Mouse (Mus musculus): ENCODE measurements around the gene Slc7a4. TPM values are rescaled to one million over a fixed set of nuclear protein-coding genes. Genes with fewer than 3 reads are reported as not detected.

The Slc7a4 gene
- total RNA-seq, 2 experiments from 2014 or later = 0.39 TPM; not detected in 1

GRCm38 (mm10) chr16:17524156-17524555, 58.9 kb downstream of the Slc7a4 start:
- no peak for DNase-seq (ENCODE audit: low spot score)

Other genes starting within 250 kb of the Slc7a4 start
- 10 to 100 TPM; 17.7 to 19.1 TPM for gene Snap29, start 177.2 kb downstream of the Slc7a4 start, total RNA-seq (2021)
- gene Pi4ka, start 176.9 kb downstream of the Slc7a4 start, total RNA-seq (2021) = 10 to 100 TPM; 21.3 to 27.7 TPM
- 10 to 100 TPM; 23.4 to 30.2 TPM for gene Crkl, start 131.2 kb downstream of the Slc7a4 start, total RNA-seq (2021)
- under 1 TPM in 1 of 2 experiments, not detected in 1; 0.43 TPM for gene Aifm3, start 93.6 kb downstream of the Slc7a4 start, total RNA-seq (2021)
- gene Lztr1, start 74.5 kb downstream of the Slc7a4 start, total RNA-seq (2021) = 10 to 100 TPM; 17.1 to 18.9 TPM
- gene Thap7, start 52.1 kb downstream of the Slc7a4 start, total RNA-seq (2021) = 10 to 100 TPM; 15.3 to 17.1 TPM
- 1 to 10 TPM; 1.7 to 2.4 TPM for gene Lrrc74b, start 22.0 kb downstream of the Slc7a4 start, total RNA-seq (2021)
- gene P2rx6, start 21.3 kb downstream of the Slc7a4 start, total RNA-seq (2021) = 10 to 100 TPM in 1 of 2 experiments, 1 to 10 TPM in 1; 8.7 to 11.8 TPM
- 10 to 100 TPM; 10.4 to 14.3 TPM for gene Smpd4, start 36.1 kb upstream of the Slc7a4 start, total RNA-seq (2021)
- under 1 TPM; 0.33 to 0.48 TPM for gene Ccdc74a, start 63.3 kb upstream of the Slc7a4 start, total RNA-seq (2021)
- 10 to 100 TPM; 17.5 to 20.1 TPM for gene Med15, start 149.7 kb upstream of the Slc7a4 start, total RNA-seq (2021)
- 10 to 100 TPM; 21.8 to 23.4 TPM for gene Klhl22, start 176.4 kb upstream of the Slc7a4 start, total RNA-seq (2021)
- 1 to 10 TPM; 2.6 to 4.0 TPM for gene Scarf2, start 214.1 kb upstream of the Slc7a4 start, total RNA-seq (2021)
- gene B830017H08Rik, start 249.9 kb upstream of the Slc7a4 start, total RNA-seq (2021) = not detected

All from gastrocnemius, adult 18-20 months (tissue).